Mouse (Mus musculus): ENCODE data around the gene Fam107b.
"Not testable (repeated sequence)": the region's sequence is repeated elsewhere in the genome, so short reads cannot be mapped to it uniquely, and the experiment has no call there.

DNA sequence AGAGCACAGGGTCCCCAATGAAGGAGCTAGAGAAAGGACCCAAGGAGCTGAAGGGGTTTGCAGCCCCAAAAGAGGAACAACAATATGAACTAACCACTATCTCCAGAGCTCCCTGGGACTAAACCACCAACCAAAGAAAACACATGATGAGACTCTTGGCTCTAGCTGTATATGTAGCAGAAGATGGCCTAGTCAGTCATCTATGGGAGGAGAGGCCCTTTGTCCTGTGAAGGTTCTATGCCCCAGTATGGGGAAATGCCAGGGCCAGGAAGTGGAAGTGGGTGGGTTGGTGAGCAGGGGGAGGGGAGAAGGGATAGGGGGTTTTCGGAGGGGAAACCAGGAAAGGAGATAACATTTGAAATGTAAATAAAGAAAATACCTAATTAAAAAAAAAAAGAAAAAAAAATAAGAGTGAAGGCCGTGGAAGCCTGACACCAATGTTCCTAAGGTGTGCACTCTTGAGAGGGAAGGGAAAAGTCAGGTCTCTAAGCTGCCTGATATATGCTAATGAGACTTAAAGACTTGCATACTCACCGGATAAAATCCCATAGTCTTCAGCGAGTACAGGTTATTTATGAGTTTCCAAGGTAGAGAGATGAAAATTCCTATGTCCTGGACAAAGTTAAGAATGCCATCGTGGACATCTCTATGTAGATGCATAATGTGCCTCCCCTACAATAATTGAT lies 149.3 kb downstream of the Fam107b start:
- TF ChIP-seq POLR2A (IDR thresholded peaks at IDR 0.05; ENCODE audit: borderline replicate concordance, extremely low read depth, insufficient read depth, insufficient read length, poor library complexity, severe bottlenecking); CTCF (IDR thresholded peaks at IDR 0.05; ENCODE audit: borderline replicate concordance, extremely low read depth, insufficient read depth, insufficient read length): not testable (repeated sequence)
